In genomic region chr8:119776668-119777245, GRCm38 (mm10) we compare ENCODE assay signal across 13 mouse cellular contexts. TPM values are rescaled to one million over a fixed set of nuclear protein-coding genes. Genes with fewer than 3 reads are reported as not detected.
DNase-seq lines count a peak whose midpoint lies in the region; ATAC-seq lines count a peak whose summit lies in the region.
"Had no signal": no experiment of that assay in that cellular context is flagged by ENCODE, and none has a peak within 500 bp of the region (broad histone marks: within the 10 kb centered on the region; RNA-seq: fewer than 3 reads in every experiment).

No protein-coding gene starts in this region.

- H3K36me3 ChIP-seq in hindbrain, embryonic 15.5 days = no peaks in the 10 kb centered on the region
- H3K36me3 ChIP-seq in hindbrain, embryonic 11.5 days (ENCODE audit: control insufficient read depth, insufficient read depth, low read length) = no peaks in the 10 kb centered on the region
- no peaks in the 10 kb centered on the region for H3K36me3 ChIP-seq in midbrain, embryonic 15.5 days (replicated peaks)
- no peaks in the 10 kb centered on the region for H3K36me3 ChIP-seq in midbrain, embryonic 11.5 days (ENCODE audit: control insufficient read depth, insufficient read depth, low read length)

- H3K27me3 ChIP-seq in hindbrain, embryonic 15.5 days = no peaks in the 10 kb centered on the region
- H3K27me3 ChIP-seq in hindbrain, embryonic 11.5 days (ENCODE audit: control insufficient read depth, insufficient read depth, low read length) = no peaks in the 10 kb centered on the region
- H3K27me3 ChIP-seq in midbrain, embryonic 15.5 days (replicated peaks) = no peaks in the 10 kb centered on the region
- H3K27me3 ChIP-seq in midbrain, embryonic 11.5 days (ENCODE audit: control insufficient read depth, insufficient read depth, low read length) = no peaks in the 10 kb centered on the region
- H3K27me3 ChIP-seq: stomach, embryonic 15.5 days had no signal

- no peak overlapping the region for H3K4me3 ChIP-seq in hindbrain, embryonic 15.5 days
- H3K4me3 ChIP-seq in hindbrain, embryonic 11.5 days (ENCODE audit: low read depth, low read length) = no peak overlapping the region
- no peak overlapping the region for H3K4me3 ChIP-seq in midbrain, embryonic 15.5 days
- no peak overlapping the region for H3K4me3 ChIP-seq in midbrain, embryonic 11.5 days (ENCODE audit: low read depth, low read length)

- H3K9me3 ChIP-seq in hindbrain, embryonic 15.5 days = no peaks in the 10 kb centered on the region
- H3K9me3 ChIP-seq in hindbrain, embryonic 11.5 days (ENCODE audit: control insufficient read depth, low read length) = no peaks in the 10 kb centered on the region
- H3K9me3 ChIP-seq in midbrain, embryonic 15.5 days = no peaks in the 10 kb centered on the region
- H3K9me3 ChIP-seq in midbrain, embryonic 11.5 days (ENCODE audit: control insufficient read depth, low read length) = no peaks in the 10 kb centered on the region
- H3K9me3 ChIP-seq: stomach, embryonic 15.5 days had no signal

- 91% methylated on average over 7 of the region's 7 CpGs for WGBS in hindbrain, embryonic 15.5 days
- WGBS in hindbrain, embryonic 11.5 days = 93% methylated on average over 7 of the region's 7 CpGs
- WGBS in midbrain, embryonic 15.5 days = 93% methylated on average over 7 of the region's 7 CpGs
- WGBS in midbrain, embryonic 11.5 days = 91% methylated on average over 7 of the region's 7 CpGs

- H3K4me2 ChIP-seq in hindbrain, embryonic 15.5 days = peak overlapping the region; percentile 77
- H3K4me2 ChIP-seq in hindbrain, embryonic 11.5 days (replicated peaks; ENCODE audit: low read depth, low read length) = no peak overlapping the region
- H3K4me2 ChIP-seq in midbrain, embryonic 15.5 days = peak overlapping the region; percentile 95; the same call in 1 of the 2 replicates
- H3K4me2 ChIP-seq in midbrain, embryonic 11.5 days = no peak overlapping the region; the same call in 1 of the 2 replicates

- H3K4me1 ChIP-seq in hindbrain, embryonic 15.5 days (replicated peaks) = peaks cover 21% of the 10 kb centered on the region
- H3K4me1 ChIP-seq in hindbrain, embryonic 11.5 days (replicated peaks; ENCODE audit: control insufficient read depth, insufficient read depth, low read length) = 0 out of 2 replicates have a peak, but pooled peaks cover 4% of the 10 kb centered on the region
- H3K4me1 ChIP-seq in midbrain, embryonic 15.5 days = peaks cover 18% of the 10 kb centered on the region
- peaks cover 15% of the 10 kb centered on the region for H3K4me1 ChIP-seq in midbrain, embryonic 11.5 days (ENCODE audit: control insufficient read depth, insufficient read depth, low read length)

- peak; percentile 48 to 66 for DNase-seq in adrenal gland, adult (ENCODE audit: inconsistent age in 2 of 2, low spot score in 1 of 2)
- DNase-seq in adrenal gland, adult 18-20 months (ENCODE audit: low spot score in 2 of 2) = no peak
- no peak for DNase-seq in hindbrain, embryonic 11.5 days (ENCODE audit: low spot score)
- DNase-seq in midbrain, embryonic 11.5 days (ENCODE audit: low spot score, missing footprints) = no peak
- no peak for DNase-seq in layer of hippocampus, adult 9-11 months
- no peak for DNase-seq in left cerebral cortex, adult 18-20 months (ENCODE audit: low spot score in 2 of 2)
- DNase-seq: embryo, embryonic 11 days; gastrocnemius, postnatal 25 days; right cerebral cortex, postnatal 25 days had no signal

- no peak overlapping the region for H3K27ac ChIP-seq in hindbrain, embryonic 15.5 days (replicated peaks)
- H3K27ac ChIP-seq in hindbrain, embryonic 11.5 days (ENCODE audit: low read depth, low read length) = no peak overlapping the region
- no peak overlapping the region for H3K27ac ChIP-seq in midbrain, embryonic 15.5 days
- H3K27ac ChIP-seq in midbrain, embryonic 11.5 days (ENCODE audit: low read depth, low read length) = no peak overlapping the region

- ATAC-seq in hindbrain, embryonic 15.5 days (ENCODE audit: low FRiP score, low read depth) = no peak
- no peak for ATAC-seq in hindbrain, embryonic 11.5 days (ENCODE audit: low FRiP score)
- no peak for ATAC-seq in midbrain, embryonic 15.5 days (replicated peaks)
- no peak for ATAC-seq in midbrain, embryonic 11.5 days (ENCODE audit: low FRiP score)
- ATAC-seq: activated CD4-positive, CD25-positive, alpha-beta regulatory T cell, adult 4 months had no signal

- no peak overlapping the region for H3K9ac ChIP-seq in hindbrain, embryonic 15.5 days
- no peak overlapping the region for H3K9ac ChIP-seq in hindbrain, embryonic 11.5 days (ENCODE audit: low read depth, low read length)
- no peak overlapping the region for H3K9ac ChIP-seq in midbrain, embryonic 15.5 days
- H3K9ac ChIP-seq in midbrain, embryonic 11.5 days (ENCODE audit: low read length) = no peak overlapping the region

RNA-seq across cellular contexts. Expression of gene Tldc1, which starts 1.5 kb away (rescaled TPM):
- 1 to 10 TPM; 8.4 to 9.7 TPM for total RNA-seq in adrenal gland, adult 18-20 months (2021)
- polyA plus RNA-seq in hindbrain, embryonic 15.5 days (2015; fragmentation: Nextera tagmentation; extraction: Ambion mirVana) = 10.1 and 13.2 TPM in 2 replicates
- 7.8 and 8.5 TPM in 2 replicates for polyA plus RNA-seq in hindbrain, embryonic 11.5 days (2014; fragmentation: Nextera tagmentation; extraction: Ambion mirVana)
- polyA plus RNA-seq in midbrain, embryonic 15.5 days (2015; fragmentation: Nextera tagmentation; extraction: Ambion mirVana) = 11.4 and 11.8 TPM in 2 replicates
- 6.8 and 7.1 TPM in 2 replicates for polyA plus RNA-seq in midbrain, embryonic 11.5 days (2014; fragmentation: Nextera tagmentation; extraction: Ambion mirVana)
- 10 to 100 TPM; 14.5 to 15.3 TPM for total RNA-seq in left cerebral cortex, adult 18-20 months (2021)

Comparison
In these comparisons a context has a peak if more than half of its experiments do, and no peak if none do; other contexts are left out.
1. DNase-seq: peak in adrenal gland, adult (2 of 2); none in adrenal gland, adult 18-20 months (0 of 2), hindbrain, embryonic 11.5 days (single experiment), midbrain, embryonic 11.5 days (single experiment), layer of hippocampus, adult 9-11 months (single experiment) and left cerebral cortex, adult 18-20 months (0 of 2).
2. H3K4me2 ChIP-seq: peak in hindbrain, embryonic 15.5 days (single experiment) and midbrain, embryonic 15.5 days (single experiment); none in hindbrain, embryonic 11.5 days (single experiment) and midbrain, embryonic 11.5 days (single experiment).